Mouse (Mus musculus): ENCODE results near the gene Plekhm2. TPM values are rescaled to one million over a fixed set of nuclear protein-coding genes. Genes with fewer than 3 reads are reported as not detected.

Plekhm2 gene
- polyA plus RNA-seq, 1 experiment from 2014 or later: 7.1 TPM

DNA sequence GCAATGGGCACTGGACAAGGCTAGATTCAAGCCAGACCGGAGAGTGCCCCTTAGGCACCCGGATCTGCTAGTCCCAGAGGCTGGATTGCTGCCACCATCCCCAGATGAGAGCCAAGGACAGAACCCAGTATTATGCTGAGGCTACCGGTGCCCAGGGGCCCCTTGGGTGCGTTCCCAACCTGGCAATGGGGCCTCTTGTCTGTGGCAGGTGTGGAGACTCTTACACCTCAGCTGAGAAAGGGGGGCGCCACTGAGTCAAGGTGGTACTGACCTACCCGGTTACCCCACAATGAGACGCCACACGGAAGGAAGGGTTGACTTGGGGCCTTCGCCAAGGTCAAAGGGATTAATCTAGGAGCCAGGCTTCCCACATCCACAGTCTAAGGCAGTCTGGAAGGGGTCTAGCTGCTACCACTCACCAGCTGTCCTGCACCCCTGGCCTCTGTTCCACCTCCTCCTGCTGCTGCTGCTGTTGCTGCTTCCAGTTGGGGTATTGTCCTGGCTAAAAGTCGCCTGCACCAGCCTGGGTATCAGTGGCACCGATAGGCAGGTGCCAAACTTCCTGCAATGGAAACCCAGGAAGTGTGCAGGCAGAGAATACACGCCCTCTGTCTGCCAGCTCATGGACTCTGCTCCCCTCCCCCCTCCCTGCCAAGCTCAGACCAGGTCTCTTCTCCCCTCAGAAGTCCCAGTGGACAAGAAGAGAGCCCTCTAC lies 63.4 kb downstream of the Plekhm2 start:
- WGBS: 66% methylated on average over 12 of the region's 12 CpGs
- ATAC-seq (replicated peaks; ENCODE audit: insufficient number of reproducible peaks, insufficient read depth, low FRiP score, low read depth): no peak
- Histone ChIP-seq H3K27me3 (no peaks in the 10 kb centered on the region), H3K36me3 (no peaks in the 10 kb centered on the region), H3K9me3 (replicated peaks) (no peaks in the 10 kb centered on the region), H3K4me1 (replicated peaks) (peaks cover 78% of the 10 kb centered on the region), H3K9ac (no peak overlapping the region), H3K27ac (peak overlapping the region; percentile 79; the same call in 1 of the 2 replicates), H3K4me2 (no peak overlapping the region), H3K4me3 (no peak overlapping the region)

- peaks cover 76% of the 10 kb centered on the region for H3K4me1 ChIP-seq (replicated peaks)
- ATAC-seq (replicated peaks; ENCODE audit: insufficient number of reproducible peaks, insufficient read depth, low FRiP score, low read depth): no peak
- no peaks in the 10 kb centered on the region for H3K9me3 ChIP-seq (replicated peaks)
- no peaks in the 10 kb centered on the region for H3K27me3 ChIP-seq
- H3K27ac ChIP-seq: peak overlapping the region; percentile 79
- no peak overlapping the region for H3K4me3 ChIP-seq
- peaks cover under 1% of the 10 kb centered on the region; the same call in 1 of the 2 replicates for H3K36me3 ChIP-seq
- H3K9ac ChIP-seq: no peak overlapping the region
- 50% methylated on average over 6 of the region's 6 CpGs for WGBS
- H3K4me2 ChIP-seq: peak overlapping the region; percentile 76
These were observed 64.3 kb downstream of the Plekhm2 start for GRCm38 (mm10) chr4:141600364-141600763.

- H3K27ac ChIP-seq: peak overlapping the region; percentile 79
- peak overlapping the region; percentile 69 for H3K4me3 ChIP-seq
- peaks cover 9% of the 10 kb centered on the region for H3K36me3 ChIP-seq
- H3K27me3 ChIP-seq: no peaks in the 10 kb centered on the region
- WGBS: 3% methylated on average over 52 of the region's 57 CpGs
- peak overlapping the region; percentile 76 for H3K4me2 ChIP-seq
- peaks cover 73% of the 10 kb centered on the region for H3K4me1 ChIP-seq (replicated peaks)
- ATAC-seq (replicated peaks; ENCODE audit: insufficient number of reproducible peaks, insufficient read depth, low FRiP score, low read depth): no peak
- no peaks in the 10 kb centered on the region for H3K9me3 ChIP-seq (replicated peaks)
- H3K9ac ChIP-seq: peak overlapping the region; percentile 72
These were observed 65.2 kb downstream of the Plekhm2 start for GRCm38 (mm10) chr4:141599251-141600141.

DNA sequence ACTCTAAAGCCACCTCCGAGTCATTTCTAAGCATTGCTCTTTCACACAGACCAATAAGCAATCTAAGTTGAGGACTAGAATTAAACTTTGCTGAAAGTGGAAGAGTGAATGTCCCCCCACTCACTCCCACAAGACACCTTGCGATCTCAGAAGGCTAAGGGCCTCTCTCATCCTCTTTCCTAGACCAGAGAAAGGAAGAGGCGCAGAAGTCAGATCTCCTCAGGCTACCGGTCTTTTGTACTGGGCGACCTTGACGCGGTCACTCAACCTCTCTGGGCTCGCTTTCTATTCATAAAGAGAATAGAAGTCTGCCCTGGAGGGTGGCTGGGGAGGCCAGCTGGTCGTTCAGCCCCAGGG lies 65.8 kb downstream of the Plekhm2 start:
- Histone ChIP-seq H3K4me2 (peak overlapping the region; percentile 76), H3K27me3 (no peaks in the 10 kb centered on the region), H3K27ac (peak overlapping the region; percentile 79), H3K4me1 (replicated peaks) (peaks cover 67% of the 10 kb centered on the region), H3K9ac (peak overlapping the region; percentile 72), H3K36me3 (peaks cover 15% of the 10 kb centered on the region), H3K9me3 (replicated peaks) (no peaks in the 10 kb centered on the region), H3K4me3 (peak overlapping the region; percentile 69)
- ATAC-seq (replicated peaks; ENCODE audit: insufficient number of reproducible peaks, insufficient read depth, low FRiP score, low read depth): no peak
- 2% methylated on average over 9 of the region's 9 CpGs for WGBS

DNA sequence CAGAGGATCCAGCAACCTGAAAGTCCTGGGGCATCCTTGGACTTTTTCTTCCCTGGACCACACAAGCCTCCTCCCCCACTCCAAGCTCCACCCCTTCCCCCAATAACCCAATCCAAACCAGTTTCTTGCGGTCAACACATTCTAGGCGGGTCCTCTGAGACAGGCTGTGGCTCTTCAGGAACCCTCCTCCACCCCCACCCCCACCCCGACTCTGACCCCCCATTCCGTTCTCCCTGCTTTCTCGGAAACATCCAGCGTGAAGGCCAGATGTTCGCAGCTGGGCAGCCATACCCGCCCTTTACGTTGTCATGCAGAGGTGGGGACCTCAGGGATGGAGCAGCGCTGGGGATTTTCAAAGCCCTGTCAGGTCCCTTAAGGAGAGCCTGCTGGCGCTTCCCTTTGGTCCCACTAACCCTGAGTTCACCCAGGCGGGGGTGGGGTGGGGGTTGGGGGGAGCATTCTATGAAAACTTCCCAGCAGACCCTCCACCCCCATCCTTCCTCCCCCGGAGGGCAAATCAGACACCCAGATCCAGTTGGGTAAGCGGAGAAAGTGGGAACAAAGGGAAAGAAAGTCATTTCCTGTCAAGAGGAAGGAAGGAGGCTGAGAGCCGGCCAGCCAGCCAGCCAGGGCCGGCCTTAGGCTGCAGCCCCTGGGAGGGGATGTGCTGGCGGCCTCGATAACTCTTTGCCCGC lies 66.4 kb downstream of the Plekhm2 start:
- H3K9me3 ChIP-seq (replicated peaks): no peaks in the 10 kb centered on the region

GRCm38 (mm10) chr4:141596700-141597328 lies 67.9 kb downstream of the Plekhm2 start:
- H3K9ac ChIP-seq: 0 out of 2 replicates have a peak overlapping the region, but pooled peaks have one; percentile 4
- peaks cover 49% of the 10 kb centered on the region for H3K4me1 ChIP-seq (replicated peaks)
- 72% methylated on average over 8 of the region's 8 CpGs for WGBS

More for the DNA sequence above, 66.4 kb downstream of the Plekhm2 start:
- Histone ChIP-seq H3K36me3 (peaks cover 19% of the 10 kb centered on the region), H3K27me3 (no peaks in the 10 kb centered on the region), H3K27ac (peak overlapping the region; percentile 79), H3K4me2 (peak overlapping the region; percentile 76), H3K4me1 (replicated peaks) (peaks cover 63% of the 10 kb centered on the region), H3K9ac (peak overlapping the region; percentile 72), H3K4me3 (peak overlapping the region; percentile 69)
- ATAC-seq (replicated peaks; ENCODE audit: insufficient number of reproducible peaks, insufficient read depth, low FRiP score, low read depth): peak; percentile 40
- 5% methylated on average over 19 of the region's 19 CpGs for WGBS

GRCm38 (mm10) chr4:141595605-141596268 lies 69.0 kb downstream of the Plekhm2 start:
- Histone ChIP-seq H3K27ac (no peak overlapping the region), H3K4me2 (no peak overlapping the region), H3K4me3 (no peak overlapping the region), H3K36me3 (peaks cover 37% of the 10 kb centered on the region), H3K4me1 (replicated peaks) (peaks cover 38% of the 10 kb centered on the region), H3K27me3 (no peaks in the 10 kb centered on the region), H3K9me3 (replicated peaks) (no peaks in the 10 kb centered on the region), H3K9ac (no peak overlapping the region)
- 78% methylated on average over 9 of the region's 9 CpGs for WGBS
- ATAC-seq (replicated peaks; ENCODE audit: insufficient number of reproducible peaks, insufficient read depth, low FRiP score, low read depth): no peak

More at GRCm38 (mm10) chr4:141596700-141597328, 67.9 kb downstream of the Plekhm2 start:
- Histone ChIP-seq H3K4me3 (no peak overlapping the region), H3K4me2 (no peak overlapping the region), H3K27ac (no peak overlapping the region), H3K9me3 (replicated peaks) (no peaks in the 10 kb centered on the region), H3K36me3 (peaks cover 32% of the 10 kb centered on the region), H3K27me3 (no peaks in the 10 kb centered on the region)
- ATAC-seq (replicated peaks; ENCODE audit: insufficient number of reproducible peaks, insufficient read depth, low FRiP score, low read depth): no peak

DNA sequence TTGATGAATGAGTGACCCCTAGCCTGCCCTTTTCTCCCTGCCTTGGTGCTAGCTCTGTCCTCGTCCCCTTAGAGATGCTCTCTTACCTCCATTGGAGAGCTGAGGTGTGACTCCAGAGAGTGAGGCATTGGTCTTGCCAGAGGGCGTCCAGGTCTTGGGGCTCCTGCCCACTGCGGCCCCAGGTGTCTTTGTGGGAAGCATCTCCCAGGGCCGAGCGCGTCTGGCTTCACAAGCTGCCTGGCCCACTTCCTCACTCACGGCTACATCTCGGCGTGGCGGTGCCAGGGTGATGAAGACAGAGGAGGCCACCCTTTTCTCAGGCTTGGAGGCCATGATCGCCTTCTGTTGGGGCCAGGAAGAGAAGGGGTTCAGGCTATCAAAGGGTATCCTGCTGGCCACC lies 69.6 kb downstream of the Plekhm2 start:
- Histone ChIP-seq H3K9me3 (replicated peaks) (no peaks in the 10 kb centered on the region), H3K36me3 (peaks cover 41% of the 10 kb centered on the region), H3K9ac (no peak overlapping the region), H3K27me3 (no peaks in the 10 kb centered on the region), H3K4me1 (replicated peaks) (peaks cover 32% of the 10 kb centered on the region), H3K4me3 (no peak overlapping the region), H3K27ac (no peak overlapping the region), H3K4me2 (no peak overlapping the region)
- WGBS: 92% methylated on average over 11 of the region's 11 CpGs
- no peak for ATAC-seq (replicated peaks; ENCODE audit: insufficient number of reproducible peaks, insufficient read depth, low FRiP score, low read depth)

DNA sequence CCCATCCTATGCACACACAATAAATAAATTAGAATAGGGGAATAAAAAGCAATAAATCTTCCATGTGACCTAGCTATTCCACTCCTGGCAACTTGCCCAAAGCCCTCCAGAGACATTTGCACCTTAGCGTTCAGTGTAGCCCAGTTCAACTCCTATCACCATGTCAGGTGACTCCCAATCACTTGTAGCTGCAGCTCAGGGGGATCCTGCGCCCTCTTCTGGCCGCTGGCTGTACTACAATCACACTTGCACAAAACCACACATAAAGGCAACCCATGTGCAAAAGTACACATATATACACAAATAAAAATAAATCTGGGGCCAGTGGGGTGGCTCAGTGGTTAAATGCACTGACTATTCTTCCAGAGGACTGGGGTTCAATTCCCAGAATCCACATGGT lies 73.2 kb downstream of the Plekhm2 start:
- no peaks in the 10 kb centered on the region for H3K9me3 ChIP-seq (replicated peaks)
- no peak overlapping the region for H3K4me2 ChIP-seq
- H3K27me3 ChIP-seq: no peaks in the 10 kb centered on the region
- no peak for ATAC-seq (replicated peaks; ENCODE audit: insufficient number of reproducible peaks, insufficient read depth, low FRiP score, low read depth)
- H3K36me3 ChIP-seq: peaks cover 57% of the 10 kb centered on the region
- no peak overlapping the region for H3K27ac ChIP-seq
- H3K4me1 ChIP-seq (replicated peaks): 0 out of 2 replicates have a peak, but pooled peaks cover under 1% of the 10 kb centered on the region
- no peak overlapping the region for H3K4me3 ChIP-seq
- 18% methylated on average over 3 of the region's 3 CpGs for WGBS
- H3K9ac ChIP-seq: no peak overlapping the region

DNA sequence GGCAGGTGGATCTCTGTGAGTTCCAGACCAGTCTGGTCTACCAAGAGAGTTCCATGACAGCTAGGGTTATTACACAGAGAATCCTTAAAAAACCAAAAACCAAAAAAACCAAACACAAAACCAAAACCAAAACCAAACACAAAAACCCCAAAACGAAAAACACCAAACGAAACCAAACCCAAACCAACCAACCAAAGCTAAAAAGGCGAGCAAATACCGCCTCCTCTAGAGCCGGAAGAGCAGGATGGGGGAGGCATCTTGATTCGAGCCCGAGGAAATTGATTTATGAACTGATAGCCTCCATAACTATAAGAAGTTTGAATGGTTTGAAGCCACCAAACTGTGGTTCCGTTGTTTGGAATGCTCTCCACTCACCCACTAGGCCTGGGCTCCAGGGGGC lies 80.8 kb downstream of the Plekhm2 start:
- H3K4me2 ChIP-seq: no peak overlapping the region
- no peak overlapping the region for H3K4me3 ChIP-seq
- H3K9ac ChIP-seq: no peak overlapping the region
- peaks cover 56% of the 10 kb centered on the region for H3K36me3 ChIP-seq
- WGBS: 88% methylated on average over 8 of the region's 8 CpGs
- no peaks in the 10 kb centered on the region for H3K27me3 ChIP-seq
- H3K9me3 ChIP-seq (replicated peaks): no peaks in the 10 kb centered on the region
- H3K4me1 ChIP-seq (replicated peaks): no peaks in the 10 kb centered on the region
- no peak for ATAC-seq (replicated peaks; ENCODE audit: insufficient number of reproducible peaks, insufficient read depth, low FRiP score, low read depth)
- no peak overlapping the region for H3K27ac ChIP-seq

Data from heart, embryonic 15.5 days (tissue).